Mouse (Mus musculus) ES-E14 (cell line): ENCODE measurements around the gene Echs1. TPM values are rescaled to one million over a fixed set of nuclear protein-coding genes. Genes with fewer than 3 reads are reported as not detected.

ENCODE experiments used
- DNase-seq: peaks from one replicate; pipeline ENCODE4 v3.0.0-alpha.2; 2013; ENCODE audit warnings: low read depth, low spot score
- H3K27ac ChIP-seq: 2 replicates; pipeline ENCODE4 v1.5.1; 2012; ENCODE audit warnings: low read depth, mild to moderate bottlenecking, low read length, moderate library complexity, mixed read lengths; ENCODE audit not compliant: poor library complexity, insufficient read depth, severe bottlenecking
- H3K36me3 ChIP-seq: 2 replicates; pipeline ENCODE4 v1.6.1; 2012; ENCODE audit warnings: mild to moderate bottlenecking, low read length, moderate library complexity, mixed read lengths; ENCODE audit not compliant: control insufficient read depth, poor library complexity, insufficient read depth, severe bottlenecking
- H3K4me1 ChIP-seq, 2 experiments: fragments of 150-350 bp in 1 of 2; sonication (generic) in 1 of 2; 2 replicates each; pipeline ENCODE4 v1.6.1; 2012; ENCODE audit warnings: low read length in 2 of 2, mild to moderate bottlenecking in 1 of 2, mixed read lengths in 1 of 2; ENCODE audit not compliant: control insufficient read depth in 2 of 2, insufficient read depth in 2 of 2, poor library complexity in 1 of 2
- H3K4me3 ChIP-seq, 2 experiments: fragments of 150-350 bp in 1 of 2; sonication (generic) in 1 of 2; 2 replicates each; pipeline ENCODE4 v1.5.1; 2012; ENCODE audit warnings: low read length in 2 of 2, low read depth in 1 of 2, mild to moderate bottlenecking in 1 of 2, mixed read lengths in 1 of 2; ENCODE audit not compliant: insufficient read depth in 1 of 2, poor library complexity in 1 of 2, severe bottlenecking in 1 of 2
- H3K9ac ChIP-seq: 2 replicates; pipeline ENCODE4 v1.6.1; 2012; ENCODE audit warnings: low read depth, mild to moderate bottlenecking, low read length, mixed read lengths; ENCODE audit not compliant: poor library complexity, insufficient read depth, severe bottlenecking
- H3K9me3 ChIP-seq: fragments of 150-350 bp; sonication (generic); 2 replicates; pipeline ENCODE4 v1.6.1; 2012; ENCODE audit warnings: low read depth, mild to moderate bottlenecking, low read length; ENCODE audit not compliant: control insufficient read depth, insufficient read depth
- CHD2 ChIP-seq: IDR thresholded peaks from 2 replicates; pipeline ENCODE4 v1.6.1; 2014; ENCODE audit warnings: mild to moderate bottlenecking, low read depth, low read length, inconsistent platforms
- HCFC1 ChIP-seq: IDR thresholded peaks from 2 replicates; pipeline ENCODE4 v1.6.1; 2012; ENCODE audit warnings: low read length, inconsistent platforms, borderline replicate concordance; ENCODE audit not compliant: insufficient read depth
- MAFK ChIP-seq: IDR thresholded peaks from 2 replicates; pipeline ENCODE4 v1.6.1; 2014; ENCODE audit warnings: mild to moderate bottlenecking, low read depth, low read length, inconsistent platforms; ENCODE audit not compliant: insufficient read depth
- ZC3H11A ChIP-seq: IDR thresholded peaks from 2 replicates; pipeline ENCODE4 v1.6.1; 2012; ENCODE audit warnings: low read depth, mild to moderate bottlenecking, inconsistent platforms, low read length, borderline replicate concordance
- ZNF384 ChIP-seq: IDR thresholded peaks from 2 replicates; pipeline ENCODE4 v1.6.1; 2012; ENCODE audit warnings: low read depth, low read length, inconsistent platforms
- in situ Hi-C, 2 experiments: fragments of 600-800 bp; cut with MboI; formaldehyde crosslinking; loops; one replicate each; pipeline ENCODE4 v1.15.1; 2025; ENCODE audit warnings: low sequenced_read_pairs in 2 of 2, inconsistent platforms in 1 of 2; ENCODE audit not compliant: unreplicated experiment in 2 of 2
- total RNA-seq: library from RNA; depleted of rRNA; stranded (reverse); fragments of 300-350 nt; gene quantifications from 2 replicates; pipeline ENCODE4 v1.2.3, GENCODE M21; 2012

The Echs1 gene
- total RNA-seq, 1 experiment = 47.0 TPM

GRCm38 (mm10) chr7:140122765-140123164 lies 6.5 kb upstream of the Echs1 start:
- Histone ChIP-seq H3K36me3 (no peaks in the 10 kb centered on the region; the same call in 1 of the 2 replicates), H3K9me3 (no peaks in the 10 kb centered on the region), H3K4me3 (no peak overlapping the region), H3K4me1 (peaks cover 0 to 17% of the 10 kb centered on the region in 2 experiments; a peak in 1 of 4 replicates), H3K9ac (no peak overlapping the region), H3K27ac (no peak overlapping the region)
- in situ Hi-C loops = no loop called here
- TF ChIP-seq ZC3H11A = no peak
- TF ChIP-seq MAFK = no peak
- no peak for TF ChIP-seq HCFC1
- TF ChIP-seq CHD2 = no peak
- TF ChIP-seq ZNF384 = no peak
- no peak for DNase-seq

GRCm38 (mm10) chr7:140121338-140121910 lies 5.1 kb upstream of the Echs1 start:
- TF ChIP-seq ZNF384 = no peak
- TF ChIP-seq MAFK = no peak
- TF ChIP-seq HCFC1 = no peak
- TF ChIP-seq CHD2 = no peak
- H3K9me3 ChIP-seq = no peaks in the 10 kb centered on the region
- in situ Hi-C loops = no loop called here
- no peak for DNase-seq
- H3K4me3 ChIP-seq = no peak overlapping the region
- no peaks in the 10 kb centered on the region for H3K36me3 ChIP-seq
- peaks cover 1 to 14% of the 10 kb centered on the region in 2 experiments; a peak in 1 of 4 replicates for H3K4me1 ChIP-seq
- H3K9ac ChIP-seq = no peak overlapping the region
- H3K27ac ChIP-seq = no peak overlapping the region

GRCm38 (mm10) chr7:140120484-140120883 lies 4.2 kb upstream of the Echs1 start:
- H3K27ac ChIP-seq = no peak overlapping the region
- no peaks in the 10 kb centered on the region for H3K9me3 ChIP-seq
- no peaks in the 10 kb centered on the region for H3K36me3 ChIP-seq
- no peak overlapping the region for H3K9ac ChIP-seq
- peaks cover 1 to 14% of the 10 kb centered on the region in 2 experiments; a peak in 1 of 4 replicates for H3K4me1 ChIP-seq
- no peak overlapping the region for H3K4me3 ChIP-seq
- TF ChIP-seq MAFK = no peak
- TF ChIP-seq HCFC1 = no peak
- TF ChIP-seq ZNF384 = no peak
- TF ChIP-seq ZC3H11A = no peak
- TF ChIP-seq CHD2 = no peak
- in situ Hi-C loops = no loop called here
- DNase-seq = no peak

GRCm38 (mm10) chr7:140115583-140116328 lies 520 bp downstream of the Echs1 start, which contains the start of gene Paox:
TSS of gene Paox (plus strand) at chr7:140115799.
- TF ChIP-seq ZNF384 (no peak), ZC3H11A (no peak), CHD2 (no peak), MAFK (no peak), HCFC1 (no peak)
- peak within 1 kb of the TSS; percentile 71; the same call in 1 of the 2 replicates for H3K27ac ChIP-seq
- H3K36me3 ChIP-seq = peaks cover 14% of the 10 kb centered on the region; the same call in 1 of the 2 replicates
- in situ Hi-C loops = no loop called here
- H3K4me1 ChIP-seq = 0 out of 4 replicates have a peak, but pooled peaks cover 1 to 2% of the 10 kb centered on the region in 2 experiments
- DNase-seq = peak; percentile 69
- H3K4me3 ChIP-seq = peak within 1 kb of the TSS; percentile 90 to 98
- H3K9ac ChIP-seq = peak within 1 kb of the TSS; percentile 92
- H3K9me3 ChIP-seq = no peaks in the 10 kb centered on the region
